Mouse (Mus musculus) adrenal gland, postnatal 14 days (tissue): Measurements from ENCODE around the gene Hira. TPM values are rescaled to one million over a fixed set of nuclear protein-coding genes. Genes with fewer than 3 reads are reported as not detected.
"Not testable (repeated sequence)": the region's sequence is repeated elsewhere in the genome, so short reads cannot be mapped to it uniquely, and the experiment has no call there.

Experiments
- DNase-seq: peaks from one replicate; pipeline ENCODE4 v3.0.0; 2021; ENCODE audit warnings: mixed read lengths
- total RNA-seq: library from RNA; stranded (reverse); gene quantifications from 2 replicates; pipeline ENCODE4 v1.2.3, GENCODE M21; 2021

Gene Hira
- total RNA-seq, 1 experiment from 2014 or later = 38.8 TPM

DNA sequence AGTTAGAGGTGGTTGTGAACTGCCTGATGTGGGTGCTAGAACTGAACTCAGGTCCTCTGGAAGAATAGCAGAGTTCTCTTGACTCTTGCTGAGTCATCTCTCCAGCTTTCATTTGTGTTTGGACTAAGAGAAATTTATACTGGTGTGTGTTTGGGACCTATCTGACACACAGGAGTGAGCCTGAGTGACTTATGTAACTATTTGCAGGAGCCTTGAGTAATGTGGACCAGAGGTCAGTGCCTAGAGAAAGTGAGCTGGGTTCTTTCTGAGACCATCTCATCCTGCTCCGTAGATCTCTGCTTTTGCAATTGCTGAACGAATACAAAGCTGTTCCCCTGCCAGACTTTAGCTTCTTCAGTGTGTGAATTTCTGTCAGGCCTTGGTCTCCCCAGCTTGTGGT lies 44.9 kb downstream of the Hira start:
- DNase-seq = no peak

DNA sequence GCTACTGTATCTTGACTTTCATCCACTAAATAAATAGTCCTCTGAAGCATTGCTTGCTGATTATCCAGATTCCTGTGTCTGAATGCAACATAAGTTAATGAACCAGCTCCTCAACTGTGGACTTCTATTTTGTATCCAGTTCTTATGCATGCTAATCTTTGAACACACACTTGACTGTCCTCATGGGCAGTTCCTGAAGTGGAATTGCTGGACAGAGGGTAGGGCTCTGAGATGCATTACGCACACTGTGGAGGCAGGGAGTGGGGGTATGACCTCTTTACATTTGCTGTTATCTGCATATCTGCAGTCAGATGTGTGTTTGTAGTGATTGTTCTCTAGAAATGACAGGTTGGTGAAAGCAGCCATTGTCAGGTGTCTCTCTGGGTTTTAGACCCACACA lies 51.1 kb downstream of the Hira start:
- no peak for DNase-seq

DNA sequence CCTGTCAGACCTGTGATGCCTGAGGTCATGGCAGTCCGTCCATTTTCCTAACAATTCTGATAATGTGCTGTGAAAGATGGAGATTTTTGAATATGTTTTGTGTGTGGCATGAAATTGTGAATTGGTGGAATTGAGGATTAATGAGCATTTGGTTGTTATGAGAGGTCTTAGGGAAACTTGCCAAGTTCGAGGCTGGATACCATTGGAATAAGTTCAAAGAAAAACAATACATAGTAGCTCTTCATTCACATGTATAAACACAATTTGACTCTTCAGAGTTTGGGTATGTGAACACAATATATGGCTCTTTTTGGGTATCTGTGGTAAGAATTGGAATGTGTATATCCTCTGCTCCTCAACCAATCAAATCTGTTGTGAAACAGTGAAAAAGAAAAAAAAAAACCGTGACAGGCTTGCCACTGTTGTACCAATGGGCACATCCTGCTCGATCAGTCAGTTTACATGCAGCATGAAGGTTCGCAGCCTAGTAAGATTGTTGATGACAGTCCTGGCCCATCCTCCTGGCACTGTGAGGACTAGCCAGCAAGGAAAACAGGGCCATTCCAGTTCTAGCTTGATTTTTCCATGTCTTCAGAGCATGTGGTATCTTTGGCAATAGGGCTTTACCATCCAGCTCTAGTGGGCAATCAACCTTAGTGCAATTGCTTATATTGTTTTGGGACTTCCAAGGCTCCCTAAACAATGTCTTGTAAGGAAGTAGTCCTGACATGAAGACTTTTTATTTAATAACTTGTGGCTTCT lies 61.7 kb downstream of the Hira start:
- no peak for DNase-seq

DNA sequence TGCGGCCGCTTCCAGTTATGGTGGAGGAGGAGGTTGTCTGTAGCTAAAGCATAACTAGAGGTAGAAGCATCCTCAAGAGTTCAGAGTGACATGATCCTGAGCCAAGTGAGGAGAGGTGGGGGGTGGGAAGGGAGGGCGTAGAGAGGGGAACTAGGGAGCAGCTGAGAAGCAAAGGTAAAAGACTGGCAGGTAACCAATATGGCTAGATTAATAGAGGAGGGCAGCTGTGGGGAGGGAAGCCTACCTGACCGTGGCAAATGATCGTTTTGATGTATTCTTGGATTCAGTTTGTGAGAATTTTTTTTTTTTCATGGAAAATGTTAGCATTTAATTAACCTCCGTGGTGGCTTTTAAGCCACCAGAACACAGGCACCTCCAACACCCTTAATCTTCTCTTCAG lies 67.1 kb downstream of the Hira start:
- no peak for DNase-seq

DNA sequence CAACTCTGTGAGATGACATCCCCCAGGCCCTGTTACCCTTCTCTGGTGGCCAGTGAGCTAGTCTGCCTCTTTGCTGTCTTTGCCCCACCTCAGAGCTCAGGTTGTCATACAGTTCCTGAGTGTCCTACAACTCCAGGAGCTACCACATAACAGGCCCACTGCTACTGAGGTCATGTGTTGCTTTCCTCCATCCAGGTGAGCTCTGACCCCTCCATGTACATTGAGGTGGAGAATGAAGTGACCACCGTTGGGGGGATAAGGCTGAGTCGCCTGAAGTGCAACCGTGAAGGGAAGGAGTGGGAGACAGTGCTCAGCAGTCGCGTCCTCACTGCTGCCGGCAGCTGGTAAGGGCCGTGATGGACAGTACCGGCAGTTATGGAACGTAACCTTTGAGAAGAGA lies 72.1 kb downstream of the Hira start:
- DNase-seq = no peak

DNA sequence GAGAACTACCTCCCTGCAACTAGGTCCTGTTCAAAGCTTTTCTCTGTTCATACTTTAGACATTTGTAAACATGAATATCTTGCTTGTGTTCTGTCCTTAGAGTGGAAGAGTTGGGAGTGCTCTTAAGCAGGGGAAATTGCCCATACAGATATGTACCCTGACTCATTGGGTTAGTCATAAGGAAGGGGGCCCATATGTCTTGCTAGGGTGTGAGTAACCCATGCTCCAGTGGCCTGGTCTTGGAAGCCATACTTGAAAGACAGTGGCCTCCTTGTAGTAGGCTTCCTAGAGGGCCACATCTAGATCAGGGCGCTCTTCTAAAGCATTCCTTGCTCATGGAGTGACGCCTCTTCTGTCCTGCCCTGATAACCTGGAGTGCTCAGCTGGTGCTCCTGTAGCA lies 73.5 kb downstream of the Hira start:
- no peak for DNase-seq

DNA sequence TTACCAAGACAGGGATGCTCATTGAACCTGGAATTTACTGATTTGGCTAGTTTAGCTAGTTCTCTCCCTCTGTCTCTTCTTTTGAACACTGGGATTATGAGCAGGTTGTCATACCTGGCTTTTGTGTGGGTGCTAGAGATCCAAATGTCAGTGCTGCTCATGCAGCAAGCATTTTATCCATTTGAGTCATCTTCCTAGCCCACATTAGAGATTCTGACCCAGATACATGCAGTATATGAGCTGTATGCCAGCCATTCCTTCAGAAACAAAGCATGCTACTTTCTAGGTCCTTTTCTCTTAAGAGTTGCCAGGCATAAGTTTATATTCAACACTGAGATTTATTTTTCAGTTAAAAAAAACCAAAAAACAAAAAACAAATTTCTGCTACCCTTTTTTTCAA lies 76.0 kb downstream of the Hira start:
- DNase-seq = no peak

DNA sequence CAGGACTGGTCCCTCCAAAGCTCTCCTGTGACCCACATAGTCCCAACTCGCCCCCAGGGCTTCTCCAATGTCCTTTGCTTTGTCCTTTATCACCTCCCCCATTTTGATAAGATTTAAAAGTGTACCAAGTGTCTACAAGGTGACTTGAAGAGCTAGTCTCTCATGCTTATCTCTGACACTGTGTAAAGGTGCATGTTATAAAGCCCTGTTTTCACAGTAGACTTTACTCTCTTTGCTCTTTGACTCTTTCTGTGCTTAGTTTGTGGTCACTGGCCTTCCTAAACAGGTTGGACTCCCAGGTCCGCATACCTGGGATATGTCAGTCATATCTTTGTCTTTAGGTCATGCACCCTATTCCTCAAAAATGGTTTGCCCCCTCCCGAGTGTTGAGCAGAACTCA lies 78.2 kb downstream of the Hira start:
- no peak for DNase-seq

DNA sequence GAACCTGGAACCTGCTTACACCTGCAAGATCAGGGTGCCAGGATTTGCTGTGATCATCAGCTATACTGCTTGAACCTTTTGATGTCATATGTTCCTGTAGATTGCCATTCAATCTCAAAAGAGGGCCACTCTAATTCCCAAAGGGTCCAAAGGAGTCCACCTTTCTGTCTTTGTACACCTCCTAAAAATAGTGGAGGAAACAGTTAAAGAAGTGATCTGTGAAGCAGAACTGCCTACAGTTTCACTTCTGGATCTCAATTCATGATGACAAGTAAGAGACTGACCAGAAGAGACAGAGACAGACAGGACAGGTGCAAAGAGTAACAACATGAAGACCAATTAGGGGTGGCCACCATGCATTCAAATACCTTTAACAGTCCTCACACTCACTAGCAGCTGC lies 86.6 kb downstream of the Hira start:
- DNase-seq = no peak

DNA sequence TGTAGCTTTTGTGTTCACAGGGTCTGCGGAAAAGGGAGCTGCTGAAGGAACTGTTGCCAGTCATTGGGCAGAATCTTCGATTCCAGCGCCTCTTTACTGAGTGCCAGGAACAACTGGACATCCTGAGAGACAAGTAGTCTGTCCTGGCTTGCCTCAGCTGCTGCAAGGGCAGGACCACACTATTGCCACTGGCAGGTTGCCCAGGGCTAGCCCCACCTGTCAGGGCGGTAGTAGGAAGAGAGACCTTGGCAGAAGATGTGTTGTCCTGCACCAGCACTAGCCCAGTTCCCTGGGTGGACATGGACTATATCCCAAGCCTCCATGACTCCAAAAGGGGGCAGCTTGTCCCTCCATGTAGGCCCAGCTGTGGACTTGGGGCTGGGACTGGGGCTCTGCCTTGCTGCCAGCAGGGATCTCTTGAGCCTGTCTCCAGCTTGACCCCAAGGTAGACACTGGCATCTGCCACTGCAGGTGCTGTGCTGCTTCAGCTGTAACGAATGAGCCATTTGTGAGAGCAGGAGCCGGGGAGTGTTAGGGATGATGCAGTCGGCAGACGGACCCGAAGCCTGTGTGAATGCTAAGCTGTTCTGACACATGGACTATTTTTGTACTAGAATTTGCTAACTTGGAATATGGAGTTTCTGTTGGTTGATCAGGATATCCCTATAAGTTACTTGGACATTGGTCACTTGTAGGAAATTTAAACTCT lies 92.7 kb downstream of the Hira start:
- DNase-seq = no peak

DNA sequence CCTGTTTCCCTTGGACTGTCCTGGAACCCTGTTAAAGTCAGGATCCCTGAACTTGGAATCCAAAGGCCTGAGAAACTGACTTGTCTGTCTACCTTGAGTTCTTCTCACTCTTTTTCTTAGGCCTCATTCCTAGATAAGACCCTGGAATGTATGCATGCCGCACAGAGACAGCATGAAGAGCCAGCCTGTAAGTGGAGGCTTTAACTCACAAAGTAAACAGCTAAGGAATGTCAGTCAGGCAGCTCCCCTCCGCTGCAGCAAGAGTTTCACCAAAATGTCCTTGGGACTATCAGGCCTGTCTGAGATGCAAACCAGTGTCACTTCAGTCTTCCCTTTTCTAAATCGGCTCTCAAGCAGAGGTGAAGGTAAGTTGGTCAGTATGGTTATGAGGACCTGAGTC lies 94.0 kb downstream of the Hira start:
- DNase-seq = no peak

DNA sequence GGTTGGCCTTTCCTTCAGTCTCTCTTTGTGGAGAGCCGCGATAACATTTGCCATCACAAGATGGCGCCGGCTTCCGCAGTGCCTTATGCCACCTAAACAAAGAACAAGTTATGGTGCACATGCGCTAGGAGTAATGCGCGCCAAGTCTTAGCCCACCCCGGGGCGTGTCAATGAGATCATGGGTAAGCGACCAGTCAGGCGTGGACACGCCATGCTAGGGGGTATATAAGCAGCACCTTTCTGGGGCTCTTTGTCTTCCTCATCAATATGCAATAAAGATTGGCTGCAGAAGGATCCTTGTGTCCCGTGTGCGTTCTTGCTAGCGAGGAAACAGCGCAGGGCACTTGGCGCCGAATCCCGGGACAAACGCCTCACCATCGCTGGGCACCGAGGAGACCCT lies 98.8 kb downstream of the Hira start:
- not testable (repeated sequence) for DNase-seq

DNA sequence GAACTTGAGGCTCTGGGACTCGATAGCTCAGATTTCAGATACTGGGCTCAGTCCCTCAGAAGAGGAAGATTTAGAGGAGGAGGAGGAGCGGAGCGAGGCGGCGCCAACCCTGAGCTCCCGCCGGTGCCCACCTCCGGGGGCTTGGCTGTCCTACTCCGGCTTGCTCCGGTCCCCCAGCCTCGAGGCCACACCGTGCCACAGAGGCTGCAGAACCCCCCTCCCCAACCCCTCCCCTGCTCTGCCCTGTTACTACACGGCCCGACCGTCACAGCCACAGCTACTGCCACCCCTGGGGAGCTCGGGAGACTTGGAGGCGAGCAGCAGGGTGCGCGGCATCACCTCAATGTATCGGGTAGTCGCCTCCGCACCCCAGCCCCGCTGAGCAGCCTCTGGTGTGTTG lies 99.5 kb downstream of the Hira start:
- DNase-seq = no peak

DNA sequence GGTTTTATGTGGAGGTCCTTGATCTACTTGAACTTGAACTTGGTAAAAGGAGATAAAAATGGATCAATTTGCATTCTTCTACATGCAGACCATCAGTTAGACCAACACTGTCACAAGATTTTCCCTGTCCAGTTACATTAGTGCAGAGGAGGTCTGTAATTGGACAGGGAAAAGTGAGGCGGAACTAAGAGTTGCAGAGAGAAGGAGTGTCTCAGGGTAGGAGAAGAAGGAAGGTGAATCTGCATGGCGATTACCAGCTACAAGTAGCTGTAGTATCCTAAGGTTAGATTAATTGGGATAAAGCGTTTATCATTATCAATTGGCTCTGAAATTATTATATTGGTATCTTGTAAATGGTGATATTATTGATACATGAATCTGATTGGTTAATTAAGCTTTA lies 109.5 kb downstream of the Hira start:
- no peak for DNase-seq

DNA sequence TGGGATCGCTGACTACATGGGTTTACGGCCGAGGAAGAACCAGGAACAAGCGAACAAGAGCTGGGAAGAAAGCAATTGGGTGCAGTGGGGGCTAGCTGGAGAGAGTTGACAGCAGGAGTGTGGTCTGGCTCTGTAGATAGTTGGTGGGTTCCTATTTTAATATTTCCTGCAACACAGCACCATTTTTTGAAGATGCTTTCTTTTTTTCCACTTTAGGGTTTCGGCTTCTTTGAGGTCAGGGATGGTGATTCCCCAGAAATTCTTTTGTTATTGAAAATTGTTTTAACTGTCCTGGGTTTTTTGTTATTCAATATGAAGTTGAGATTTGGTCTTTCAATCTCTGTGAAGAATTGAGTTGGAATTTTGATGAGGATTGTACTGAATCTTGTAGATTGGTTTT lies 110.0 kb downstream of the Hira start:
- no peak for DNase-seq

DNA sequence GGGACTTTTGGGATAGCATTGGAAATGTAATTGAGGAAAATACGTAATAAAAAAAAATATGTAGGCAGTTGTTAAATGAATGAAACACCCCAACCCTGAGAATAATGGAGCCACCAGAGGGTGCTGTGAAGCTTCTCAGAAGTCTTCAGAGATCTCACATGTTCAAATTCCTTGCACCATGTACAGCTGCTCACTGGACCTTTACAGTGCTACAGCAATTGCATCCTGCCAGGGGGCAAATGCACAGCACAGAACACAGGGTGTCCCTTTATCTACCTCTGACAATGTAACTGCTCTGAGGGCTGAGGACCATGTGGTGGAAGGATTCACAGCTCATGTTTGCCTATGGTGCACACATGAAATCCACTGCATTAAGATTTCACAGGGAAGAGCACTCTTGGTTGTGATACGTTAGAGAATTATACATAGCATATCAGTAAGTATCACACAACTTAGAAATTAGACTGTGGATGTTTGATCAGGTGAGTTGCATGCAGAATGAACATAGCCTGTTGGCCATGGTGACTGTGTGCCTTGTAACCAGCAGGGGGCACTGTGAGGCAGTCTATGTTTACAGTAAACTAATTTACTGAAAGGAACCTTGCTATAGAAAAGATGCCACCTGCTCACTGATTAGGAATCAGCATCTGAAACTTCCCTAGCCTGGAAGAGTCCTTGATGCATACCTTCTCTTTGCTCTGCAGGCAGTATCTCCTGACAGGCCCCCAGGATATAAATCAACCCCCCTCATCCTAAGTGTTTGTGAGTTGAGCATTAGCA lies 126.0 kb downstream of the Hira start:
- peak; percentile 18 for DNase-seq

DNA sequence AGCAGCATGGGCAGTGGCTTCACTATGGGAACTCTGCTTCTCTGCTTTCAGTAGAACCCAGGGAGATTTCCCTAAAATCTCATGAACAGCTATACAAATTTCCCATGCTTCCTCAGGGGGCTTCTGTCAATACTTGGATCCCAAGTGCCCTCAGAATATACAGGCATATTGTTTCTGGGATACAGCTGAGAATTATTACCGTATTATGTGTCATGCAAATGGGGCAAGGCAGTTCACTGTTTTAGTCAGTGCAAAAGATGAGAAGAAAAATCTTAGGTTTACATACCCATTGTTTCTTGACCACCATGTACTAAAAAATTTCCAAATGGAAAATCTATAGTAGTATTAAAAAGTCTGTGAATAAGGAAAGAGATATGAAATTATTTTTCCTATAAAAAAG lies 126.9 kb downstream of the Hira start:
- DNase-seq = no peak

DNA sequence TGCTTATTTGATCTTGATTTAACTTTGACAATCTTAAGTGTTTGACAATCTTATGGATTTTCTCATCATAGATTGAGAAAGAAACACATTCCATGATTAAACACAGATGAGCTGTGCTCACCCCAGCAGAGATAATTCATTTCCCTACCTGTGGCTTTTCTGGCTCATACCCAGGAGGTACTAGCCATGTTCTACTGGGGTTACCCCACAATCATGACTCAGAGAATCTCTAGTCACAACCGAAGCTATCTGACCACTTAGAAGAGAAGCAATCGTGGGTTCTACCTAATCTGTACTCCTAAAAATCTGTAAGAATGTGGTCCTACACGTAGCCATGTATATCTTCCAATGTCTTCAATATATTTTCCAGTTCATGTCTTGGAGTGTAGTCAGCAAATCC lies 128.5 kb downstream of the Hira start:
- DNase-seq = no peak

DNA sequence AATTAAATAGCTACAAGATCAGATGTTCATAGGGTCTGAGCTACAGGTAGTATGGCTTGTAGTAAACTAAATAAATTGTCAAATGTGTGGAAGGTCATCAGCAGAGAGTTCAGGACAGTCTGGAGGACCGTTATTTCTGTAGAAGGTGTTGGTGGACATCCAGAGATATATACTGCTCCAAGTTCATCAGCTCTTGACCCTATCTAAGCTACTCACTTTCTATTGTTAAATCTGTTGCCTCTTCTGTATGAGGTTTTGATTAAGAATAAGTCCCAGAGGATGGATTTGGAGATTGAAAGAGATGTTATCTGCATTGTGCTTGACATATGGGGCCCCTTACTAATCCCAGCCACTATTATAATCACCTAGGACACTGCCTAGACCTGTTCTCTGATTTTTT lies 129.9 kb downstream of the Hira start:
- no peak for DNase-seq

DNA sequence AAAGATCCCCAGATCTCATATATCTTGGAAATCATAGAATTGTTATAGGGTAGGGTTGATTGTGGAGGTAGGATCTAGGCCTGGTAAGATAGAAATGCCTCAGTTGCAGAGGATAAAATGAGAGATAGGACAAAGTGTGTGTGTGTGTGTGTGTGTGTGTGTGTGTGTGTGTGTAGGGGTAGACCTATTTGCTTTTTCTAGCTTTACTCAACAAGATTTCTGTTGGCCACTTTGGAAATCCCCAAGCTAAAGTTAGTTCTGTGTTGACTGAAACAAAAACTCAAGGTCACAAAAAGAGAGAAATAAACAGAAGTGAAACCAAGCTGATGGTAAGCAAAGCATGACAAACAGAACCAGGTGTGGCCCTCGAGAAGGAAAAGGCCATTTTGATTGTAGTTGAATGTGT lies 130.4 kb downstream of the Hira start:
- DNase-seq = not testable (repeated sequence)

DNA sequence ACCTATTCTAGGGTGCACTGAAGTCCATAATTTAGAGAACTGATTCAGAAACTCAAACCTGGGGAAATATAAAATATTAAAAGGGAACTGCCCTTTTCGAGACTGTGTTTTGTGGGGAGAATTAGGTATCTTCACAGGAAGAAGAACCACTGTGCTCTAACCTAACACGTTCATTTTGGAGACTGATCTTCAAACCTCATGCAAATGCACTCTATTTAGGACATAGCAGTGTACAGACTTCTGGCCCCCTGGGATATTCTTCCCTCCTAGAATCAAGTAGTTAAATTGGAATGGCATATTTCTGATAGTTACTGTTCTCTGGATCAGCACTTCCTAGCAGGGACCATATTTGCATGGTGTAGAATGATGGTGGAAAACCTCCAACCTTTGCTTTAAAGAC lies 133.9 kb downstream of the Hira start:
- DNase-seq = no peak

DNA sequence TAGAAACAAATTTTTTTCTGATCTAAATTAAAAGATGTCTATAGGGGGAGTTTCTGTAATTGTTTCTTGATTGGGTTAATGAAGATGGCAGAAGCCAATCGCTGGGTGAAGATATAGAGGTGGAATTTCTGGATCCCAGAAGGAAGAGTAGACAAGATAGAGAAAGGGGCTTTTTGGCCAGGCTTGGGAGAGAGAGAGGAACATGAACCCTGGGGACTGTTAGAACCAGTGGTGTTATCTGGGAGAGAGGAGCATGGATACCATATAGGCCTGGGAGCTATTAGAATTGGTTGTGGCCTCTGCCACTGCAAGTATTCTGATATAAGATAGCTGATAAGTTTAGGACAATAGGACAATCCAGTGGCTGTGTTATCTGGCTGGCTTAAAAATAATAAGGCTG lies 136.7 kb downstream of the Hira start:
- DNase-seq = no peak

DNA sequence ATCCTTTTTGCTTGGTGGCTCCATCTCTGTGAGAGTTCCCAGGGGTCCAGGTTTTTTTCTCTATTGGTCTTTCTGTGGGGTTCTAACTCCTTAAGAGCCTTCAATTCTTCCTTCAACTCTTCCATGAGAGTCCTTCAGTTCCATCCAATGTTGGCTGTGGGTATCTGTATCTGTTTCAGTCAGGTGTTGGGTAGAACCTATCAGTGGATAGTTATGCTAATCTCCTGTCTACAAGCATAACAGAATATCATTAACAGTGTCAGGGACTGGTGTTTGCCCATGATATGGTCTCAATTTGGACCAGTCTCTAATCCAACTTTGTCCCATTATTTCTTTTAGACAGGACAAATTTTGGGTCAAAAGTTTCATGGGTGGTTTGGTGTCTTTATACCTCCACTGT lies 137.8 kb downstream of the Hira start:
- no peak for DNase-seq
